Mouse (Mus musculus): Measurements from ENCODE around the gene Inpp4a.

DNA sequence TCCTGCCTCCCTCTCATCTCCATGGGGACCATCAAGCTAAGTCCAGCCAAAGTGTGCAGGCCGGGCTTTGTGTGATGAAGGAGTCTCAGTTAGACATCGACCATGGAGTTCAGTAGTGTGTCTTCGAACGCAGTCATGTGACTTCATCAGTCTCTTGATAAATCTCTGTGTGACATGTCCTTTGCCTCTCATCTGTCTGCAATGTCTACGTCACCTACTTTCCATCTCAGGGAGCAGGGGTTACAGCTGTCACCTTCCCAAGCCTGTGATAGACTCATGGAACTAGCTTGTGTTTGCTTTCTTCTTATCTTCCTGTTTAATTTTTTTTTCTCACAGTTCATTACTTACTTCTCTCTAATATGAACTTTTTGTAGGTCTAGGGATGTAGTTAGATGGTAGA is 81.2 kb downstream of the Inpp4a start:
- no peak for TF ChIP-seq POLR2A (IDR thresholded peaks at IDR 0.05; ENCODE audit: low read depth, low read length)
- TF ChIP-seq CTCF (IDR thresholded peaks at IDR 0.05; ENCODE audit: borderline replicate concordance, insufficient read depth, low read length): no peak

All from embryonic fibroblast, embryonic 13.5 days (primary cell).